Mouse (Mus musculus) liver, adult 2 months (tissue): ENCODE results near the gene Hist1h4a. TPM values are rescaled to one million over a fixed set of nuclear protein-coding genes. Genes with fewer than 3 reads are reported as not detected.

Source experiments
- DNase-seq: peaks from one replicate; pipeline ENCODE4 v3.0.0-alpha.2; 2011; ENCODE audit warnings: low read depth, low spot score; ENCODE audit errors: extremely low read depth
- H3K27ac ChIP-seq: fragments of 200-500 bp; replicated peaks from 2 replicates; pipeline ENCODE4 v1.5.1; 2012; ENCODE audit warnings: low read depth, mild to moderate bottlenecking, control low read depth, inconsistent platforms, low read length; ENCODE audit not compliant: insufficient read depth
- H3K27me3 ChIP-seq: fragments of 200-500 bp; 2 replicates; pipeline ENCODE4 v1.6.1; 2012; ENCODE audit warnings: mild to moderate bottlenecking, moderate library complexity, low read length, inconsistent platforms; ENCODE audit not compliant: control insufficient read depth, insufficient read depth
- H3K36me3 ChIP-seq: fragments of 200-500 bp; 2 replicates; pipeline ENCODE4 v1.6.1; 2012; ENCODE audit warnings: low read length, inconsistent platforms; ENCODE audit not compliant: control insufficient read depth, insufficient read depth
- H3K4me1 ChIP-seq: fragments of 200-500 bp; 2 replicates; pipeline ENCODE4 v1.6.1; 2011; ENCODE audit warnings: low read length; ENCODE audit not compliant: control insufficient read depth, insufficient read depth
- H3K4me3 ChIP-seq: fragments of 200-500 bp; 2 replicates; pipeline ENCODE4 v1.5.1; 2011; ENCODE audit warnings: low read depth, mild to moderate bottlenecking, control low read depth, low read length, moderate library complexity; ENCODE audit not compliant: insufficient read depth
- H3K79me2 ChIP-seq: fragments of 200-500 bp; 2 replicates; pipeline ENCODE4 v1.6.1; 2012; ENCODE audit warnings: inconsistent platforms, mild to moderate bottlenecking, low read length, moderate library complexity; ENCODE audit not compliant: control insufficient read depth, insufficient read depth
- H3K9ac ChIP-seq: fragments of 200-500 bp; 2 replicates; pipeline ENCODE4 v1.6.1; 2012; ENCODE audit warnings: low read depth, mild to moderate bottlenecking, control low read depth, inconsistent platforms, low read length
- CTCF ChIP-seq: fragments of 200-500 bp; IDR thresholded peaks from 2 replicates; pipeline ENCODE4 v1.5.1; 2011; ENCODE audit warnings: low read depth, low read length, control low read depth
- POLR2A ChIP-seq: fragments of 200-500 bp; IDR thresholded peaks from 2 replicates; pipeline ENCODE4 v1.6.1; 2011; ENCODE audit warnings: low read length, control low read depth; ENCODE audit not compliant: insufficient read depth; ENCODE audit errors: extremely low read depth
- WGBS: fragments of 180-500 bp; shearing (Covaris S2); methylation state at CpG from one replicate; pipeline ENCODE4 v1.1.7; 2018; 5-methylcytosine and 5-hydroxymethylcytosine counted together
- polyA plus RNA-seq: library from polyadenylated mRNA; depleted of rRNA; stranded (reverse); fragments of >200 nt; gene quantifications from 2 replicates; pipeline ENCODE4 v1.2.3, GENCODE M21; 2012
- total RNA-seq: library from RNA; depleted of rRNA; stranded (reverse); fragments of >200 nt; gene quantifications from 2 replicates; pipeline ENCODE4 v1.2.3, GENCODE M21; 2014

The Hist1h4a gene
- total and polyA plus RNA-seq, 2 experiments, result 21.0 TPM; not detected in 1

- no peak for TF ChIP-seq CTCF
- no peak for TF ChIP-seq POLR2A
- Histone ChIP-seq H3K9ac (peak overlapping the region; percentile 67; the same call in 1 of the 2 replicates), H3K4me1 (peaks cover 6% of the 10 kb centered on the region), H3K27ac (no peak overlapping the region; the same call in 1 of the 2 replicates), H3K79me2 (no peaks in the 10 kb centered on the region), H3K27me3 (no peaks in the 10 kb centered on the region), H3K4me3 (peak overlapping the region; percentile 63; the same call in 1 of the 2 replicates), H3K36me3 (no peaks in the 10 kb centered on the region)
- WGBS, result 25% methylated on average over 4 of the region's 4 CpGs
- no peak for DNase-seq
Measured at GRCm38 (mm10) chr13:23738041-23738440, 23.0 kb downstream of the Hist1h4a start.

DNA sequence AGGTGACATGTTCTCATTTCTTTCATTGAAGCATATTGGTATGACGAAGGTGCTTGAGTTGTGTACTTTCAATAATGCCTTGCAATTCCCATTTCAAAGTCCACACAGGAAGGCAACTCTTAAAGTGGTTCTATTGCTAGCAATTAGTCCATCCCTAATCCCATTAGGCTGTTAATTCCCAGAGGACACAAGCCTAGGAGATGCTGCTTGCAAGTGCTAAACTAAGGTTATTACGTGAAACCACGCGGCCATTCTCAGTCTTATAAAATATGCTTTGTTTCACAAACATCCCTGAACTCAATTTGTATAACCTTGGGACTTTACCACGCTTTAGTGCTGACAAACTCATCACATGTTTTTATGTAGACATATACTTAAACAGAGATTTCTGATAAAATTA lies 23.9 kb downstream of the Hist1h4a start:
- peak; percentile 50 for DNase-seq
- 71% methylated on average over 5 of the region's 5 CpGs for WGBS
- Histone ChIP-seq H3K27ac (no peak overlapping the region), H3K27me3 (no peaks in the 10 kb centered on the region), H3K4me3 (no peak overlapping the region), H3K4me1 (peaks cover 8% of the 10 kb centered on the region), H3K79me2 (no peaks in the 10 kb centered on the region), H3K36me3 (no peaks in the 10 kb centered on the region), H3K9ac (no peak overlapping the region)
- TF ChIP-seq CTCF (no peak), POLR2A (no peak)

- no peaks in the 10 kb centered on the region for H3K27me3 ChIP-seq
- no peak for TF ChIP-seq POLR2A
- peak; percentile 57 for TF ChIP-seq CTCF
- peak; percentile 75 for DNase-seq
- H3K4me3 ChIP-seq, result no peak overlapping the region
- H3K27ac ChIP-seq, result peak overlapping the region; percentile 41
- no peaks in the 10 kb centered on the region for H3K79me2 ChIP-seq
- H3K9ac ChIP-seq, result peak overlapping the region; percentile 22
- 15% methylated on average over 8 of the region's 8 CpGs for WGBS
- H3K36me3 ChIP-seq, result no peaks in the 10 kb centered on the region
- H3K4me1 ChIP-seq, result peaks cover 22% of the 10 kb centered on the region
Measured at GRCm38 (mm10) chr13:23732156-23732804, 28.8 kb downstream of the Hist1h4a start.

GRCm38 (mm10) chr13:23730479-23730878 lies 30.6 kb downstream of the Hist1h4a start:
- Histone ChIP-seq H3K4me3 (peak overlapping the region; percentile 42), H3K4me1 (peaks cover 20% of the 10 kb centered on the region), H3K27ac (peak overlapping the region; percentile 55), H3K9ac (peak overlapping the region; percentile 17; the same call in 1 of the 2 replicates), H3K27me3 (no peaks in the 10 kb centered on the region), H3K36me3 (no peaks in the 10 kb centered on the region), H3K79me2 (no peaks in the 10 kb centered on the region)
- TF ChIP-seq CTCF (no peak), POLR2A (peak; percentile 69)
- 11% methylated on average over 8 of the region's 8 CpGs for WGBS
- DNase-seq, result peak; percentile 100

DNA sequence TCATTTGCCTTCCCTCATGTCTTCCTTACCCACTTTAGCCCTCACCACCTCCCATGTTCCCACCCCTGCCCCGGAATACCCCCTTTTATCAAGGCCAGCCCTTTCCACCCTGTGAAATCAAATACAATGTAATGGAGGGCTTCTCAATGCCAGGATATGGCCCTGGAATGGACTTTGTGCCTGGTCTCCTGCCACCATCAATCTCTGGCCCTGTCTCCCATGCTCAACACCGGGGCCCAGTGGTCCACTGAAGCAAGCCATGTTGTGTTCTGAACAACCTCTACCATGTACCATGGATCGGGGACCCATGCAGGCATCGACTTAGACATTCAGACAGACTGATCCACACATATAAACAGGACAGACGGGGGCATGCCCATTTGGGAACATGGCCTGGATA lies 31.3 kb downstream of the Hist1h4a start:
- DNase-seq, result peak; percentile 76
- H3K9ac ChIP-seq, result no peak overlapping the region
- H3K36me3 ChIP-seq, result no peaks in the 10 kb centered on the region
- H3K4me1 ChIP-seq, result peaks cover 23% of the 10 kb centered on the region
- peak overlapping the region; percentile 90 for H3K27ac ChIP-seq
- 53% methylated on average over 5 of the region's 5 CpGs for WGBS
- no peaks in the 10 kb centered on the region for H3K27me3 ChIP-seq
- no peak overlapping the region for H3K4me3 ChIP-seq
- TF ChIP-seq POLR2A (no peak), CTCF (no peak)
- H3K79me2 ChIP-seq, result no peaks in the 10 kb centered on the region

- H3K27ac ChIP-seq, result peak overlapping the region; percentile 90
- DNase-seq, result peak; percentile 97
- H3K79me2 ChIP-seq, result no peaks in the 10 kb centered on the region
- H3K36me3 ChIP-seq, result no peaks in the 10 kb centered on the region
- H3K27me3 ChIP-seq, result no peaks in the 10 kb centered on the region
- H3K9ac ChIP-seq, result no peak overlapping the region
- 23% methylated on average over 9 of the region's 9 CpGs for WGBS
- no peak overlapping the region for H3K4me3 ChIP-seq
- H3K4me1 ChIP-seq, result peaks cover 25% of the 10 kb centered on the region
- no peak for TF ChIP-seq CTCF
- TF ChIP-seq POLR2A, result no peak
Measured at GRCm38 (mm10) chr13:23729192-23729525, 31.9 kb downstream of the Hist1h4a start.
